Mouse (Mus musculus) liver, postnatal 0 days (tissue): ENCODE results near the gene Tcp10a. TPM values are rescaled to one million over a fixed set of nuclear protein-coding genes. Genes with fewer than 3 reads are reported as not detected.
"Not testable (repeated sequence)": the region's sequence is repeated elsewhere in the genome, so short reads cannot be mapped to it uniquely, and the experiment has no call there.

Source experiments
- ATAC-seq: fragments of 200-750 bp; cut with Nextera tagmentation; 2 replicates; pipeline ENCODE4 v1.8.0; 2017; ENCODE audit warnings: mild to moderate bottlenecking, moderate library complexity
- DNase-seq: peaks from one replicate; pipeline ENCODE4 v3.0.0-alpha.2; 2016
- H3K27ac ChIP-seq: fragments of 300-500 bp; sonication (generic); 2 replicates; pipeline ENCODE4 v1.5.1; 2014; ENCODE audit warnings: antibody characterized with exemption, moderate library complexity, mild to moderate bottlenecking, low read depth
- H3K27me3 ChIP-seq: fragments of 300-500 bp; sonication (generic); 2 replicates; pipeline ENCODE4 v1.6.1; 2014; ENCODE audit warnings: low read length, control low read depth, mixed read lengths; ENCODE audit not compliant: insufficient read depth
- H3K36me3 ChIP-seq: fragments of 300-500 bp; sonication (generic); replicated peaks from 2 replicates; pipeline ENCODE4 v1.6.1; 2014; ENCODE audit warnings: mild to moderate bottlenecking, control low read depth, low read length, moderate library complexity, mixed read lengths; ENCODE audit not compliant: insufficient read depth
- H3K4me1 ChIP-seq: fragments of 300-500 bp; sonication (generic); 2 replicates; pipeline ENCODE4 v1.6.1; 2014; ENCODE audit warnings: antibody characterized with exemption, mild to moderate bottlenecking, control low read depth; ENCODE audit not compliant: insufficient read depth
- H3K4me2 ChIP-seq: fragments of 300-500 bp; sonication (generic); 2 replicates; pipeline ENCODE4 v1.6.1; 2014; ENCODE audit warnings: low read depth, mild to moderate bottlenecking, low read length, moderate library complexity, mixed read lengths
- H3K4me3 ChIP-seq: fragments of 300-500 bp; sonication (generic); 2 replicates; pipeline ENCODE4 v1.5.1; 2014; ENCODE audit warnings: low read depth, low read length
- H3K9ac ChIP-seq: fragments of 300-500 bp; sonication (generic); replicated peaks from 2 replicates; pipeline ENCODE4 v1.6.1; 2014; ENCODE audit warnings: mild to moderate bottlenecking, moderate library complexity
- H3K9me3 ChIP-seq: fragments of 300-500 bp; sonication (generic); 2 replicates; pipeline ENCODE4 v1.6.1; 2016; ENCODE audit warnings: mild to moderate bottlenecking, control low read depth, low read length, mixed read lengths
- WGBS: fragments of 180-500 bp; shearing (Covaris S2); extraction: QIAGEN DNeasy Blood & Tissue Kit; methylation state at CpG from one replicate; pipeline ENCODE4 v1.1.7; 2014; ENCODE audit not compliant: insufficient replicate concordance; 5-methylcytosine and 5-hydroxymethylcytosine counted together
- polyA plus RNA-seq: library from polyadenylated mRNA; unstranded; fragments of >200 nt; fragmentation: Nextera tagmentation; extraction: Ambion mirVana; gene quantifications from 2 replicates; pipeline ENCODE4 v1.2.1, GENCODE M21; 2015

Gene Tcp10a
- polyA plus RNA-seq, 1 experiment from 2014 or later = not detected

GRCm38 (mm10) chr17:7382711-7383110, 58.3 kb downstream of the Tcp10a start:
- H3K4me2 ChIP-seq, H3K9ac ChIP-seq, H3K36me3 ChIP-seq, H3K4me1 ChIP-seq, DNase-seq, H3K4me3 ChIP-seq, H3K27me3 ChIP-seq, H3K9me3 ChIP-seq, ATAC-seq: not testable (repeated sequence)
- H3K27ac ChIP-seq = peak overlapping the region; percentile 55; the same call in 1 of the 2 replicates
- 80% methylated on average over 1 of the region's 3 CpGs for WGBS

GRCm38 (mm10) chr17:7383167-7384143, 59.0 kb downstream of the Tcp10a start:
- H3K27me3 ChIP-seq, H3K36me3 ChIP-seq, DNase-seq, H3K9ac ChIP-seq, H3K9me3 ChIP-seq, H3K4me2 ChIP-seq, H3K4me3 ChIP-seq, H3K4me1 ChIP-seq: not testable (repeated sequence)
- ATAC-seq = peak; percentile 92
- H3K27ac ChIP-seq = peak overlapping the region; percentile 83
- 54% methylated on average over 6 of the region's 13 CpGs for WGBS

GRCm38 (mm10) chr17:7385364-7385763, 60.9 kb downstream of the Tcp10a start, which contains the start of gene Unc93a2:
Gene Unc93a2 (minus strand): TSS chr17:7385464.
- not testable (repeated sequence) for H3K27ac ChIP-seq, H3K9ac ChIP-seq, H3K4me1 ChIP-seq, H3K4me2 ChIP-seq, DNase-seq, H3K9me3 ChIP-seq, H3K4me3 ChIP-seq, H3K27me3 ChIP-seq, H3K36me3 ChIP-seq, ATAC-seq
- WGBS = 60% methylated on average over 3 of the region's 3 CpGs

GRCm38 (mm10) chr17:7386016-7386415, 61.6 kb downstream of the Tcp10a start:
- H3K4me2 ChIP-seq, H3K9me3 ChIP-seq, H3K27ac ChIP-seq, H3K4me1 ChIP-seq, H3K27me3 ChIP-seq, ATAC-seq, H3K9ac ChIP-seq, DNase-seq, H3K4me3 ChIP-seq, H3K36me3 ChIP-seq: not testable (repeated sequence)
- WGBS = 69% methylated on average over 8 of the region's 8 CpGs

- H3K27ac ChIP-seq, ATAC-seq, H3K4me2 ChIP-seq, H3K4me1 ChIP-seq, H3K4me3 ChIP-seq, H3K36me3 ChIP-seq, DNase-seq, H3K27me3 ChIP-seq, H3K9ac ChIP-seq, H3K9me3 ChIP-seq: not testable (repeated sequence)
- WGBS = no CpG with 5 or more reads among the region's 2 CpGs
These were observed 64.0 kb downstream of the Tcp10a start for GRCm38 (mm10) chr17:7388341-7388957.

- H3K27ac ChIP-seq, H3K36me3 ChIP-seq, DNase-seq, H3K4me3 ChIP-seq, H3K27me3 ChIP-seq, H3K4me2 ChIP-seq, H3K4me1 ChIP-seq, H3K9me3 ChIP-seq, ATAC-seq, H3K9ac ChIP-seq: not testable (repeated sequence)
- 86% methylated on average over 6 of the region's 8 CpGs for WGBS
These were observed 64.5 kb downstream of the Tcp10a start for GRCm38 (mm10) chr17:7388958-7389356.

GRCm38 (mm10) chr17:7389898-7390297, 65.5 kb downstream of the Tcp10a start:
- not testable (repeated sequence) for H3K9me3 ChIP-seq, H3K27me3 ChIP-seq, H3K4me1 ChIP-seq, ATAC-seq, H3K4me2 ChIP-seq, H3K9ac ChIP-seq, H3K27ac ChIP-seq, H3K36me3 ChIP-seq, DNase-seq, H3K4me3 ChIP-seq
- 65% methylated on average over 7 of the region's 7 CpGs for WGBS

DNA sequence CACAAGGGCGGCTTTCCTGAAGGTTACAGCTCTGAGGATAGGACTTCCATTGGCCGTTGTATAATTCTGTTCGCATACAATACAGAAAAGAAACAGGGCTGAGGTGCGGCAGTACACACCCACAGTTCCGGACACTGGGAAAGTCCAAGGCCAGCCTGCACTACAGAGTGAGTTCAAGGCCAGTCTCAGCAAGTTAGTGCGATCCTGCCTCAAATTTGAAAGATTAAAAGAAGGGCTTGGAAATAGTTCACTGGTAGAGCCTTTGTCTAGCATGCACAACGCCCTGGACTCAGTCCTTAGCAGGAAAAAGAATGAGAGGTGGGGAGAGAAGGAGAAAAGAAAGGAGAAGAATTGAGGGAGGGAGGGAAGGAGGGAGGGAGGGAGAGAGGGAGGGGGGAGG, 70.7 kb downstream of the Tcp10a start:
- not testable (repeated sequence) for H3K9me3 ChIP-seq, H3K4me2 ChIP-seq, H3K36me3 ChIP-seq, H3K9ac ChIP-seq, H3K27ac ChIP-seq, H3K4me1 ChIP-seq, DNase-seq, ATAC-seq, H3K4me3 ChIP-seq, H3K27me3 ChIP-seq
- 75% methylated on average over 7 of the region's 7 CpGs for WGBS
